Mouse (Mus musculus): ENCODE results near the gene Fgfr3.

GRCm38 (mm10) chr5:33723641-33724465, 2.4 kb downstream of the Fgfr3 start:
- no peak for TF ChIP-seq POLR2A (IDR thresholded peaks at IDR 0.05; ENCODE audit: extremely low read depth, insufficient read depth, low read length)
- TF ChIP-seq CTCF (IDR thresholded peaks at IDR 0.05; ENCODE audit: extremely low read depth, insufficient read depth, low read length): no peak
